Mouse (Mus musculus): ENCODE data around the gene Vars. TPM values are rescaled to one million over a fixed set of nuclear protein-coding genes. Genes with fewer than 3 reads are reported as not detected.

Vars gene
- polyA plus RNA-seq, 1 experiment: 49.8 TPM

Other genes starting within 250 kb of the Vars start
- gene Cyp21a1, start 196.4 kb upstream of the Vars start, polyA plus RNA-seq (2012; rRNA removed): not detected in 2 replicates
- 37.0 and 47.5 TPM in 2 replicates for gene Stk19, start 164.0 kb upstream of the Vars start, polyA plus RNA-seq (2012; rRNA removed)
- gene Dxo, start 164.0 kb upstream of the Vars start, polyA plus RNA-seq (2012; rRNA removed): 32.3 and 45.6 TPM in 2 replicates
- 50.3 and 58.0 TPM in 2 replicates for gene Skiv2l, start 150.8 kb upstream of the Vars start, polyA plus RNA-seq (2012; rRNA removed)
- gene Nelfe, start 150.6 kb upstream of the Vars start, polyA plus RNA-seq (2012; rRNA removed): 50.4 and 50.6 TPM in 2 replicates
- 35.7 and 41.6 TPM in 2 replicates for gene Cfb, start 138.5 kb upstream of the Vars start, polyA plus RNA-seq (2012; rRNA removed)
- 6.6 and 8.5 TPM in 2 replicates for gene Zbtb12, start 121.5 kb upstream of the Vars start, polyA plus RNA-seq (2012; rRNA removed)
- gene Gm20547, start 118.9 kb upstream of the Vars start, polyA plus RNA-seq (2012; rRNA removed): 0.04 TPM in 1 of 2 replicates, not detected in the other
- gene C2, start 102.7 kb upstream of the Vars start, polyA plus RNA-seq (2012; rRNA removed): 43.0 and 45.6 TPM in 2 replicates
- gene Ehmt2, start 102.5 kb upstream of the Vars start, polyA plus RNA-seq (2012; rRNA removed): 124 and 129 TPM in 2 replicates
- 4.5 and 5.1 TPM in 2 replicates for gene Slc44a4, start 86.5 kb upstream of the Vars start, polyA plus RNA-seq (2012; rRNA removed)
- 27.9 and 32.0 TPM in 2 replicates for gene Neu1, start 69.7 kb upstream of the Vars start, polyA plus RNA-seq (2012; rRNA removed)
- gene Hspa1b, start 41.7 kb upstream of the Vars start, polyA plus RNA-seq (2012; rRNA removed): 100 and 116 TPM in 2 replicates
- not detected in 2 replicates for gene Gm20481, start 31.1 kb upstream of the Vars start, polyA plus RNA-seq (2012; rRNA removed)
- gene Hspa1a, start 28.8 kb upstream of the Vars start, polyA plus RNA-seq (2012; rRNA removed): 52.7 and 54.4 TPM in 2 replicates
- 0.47 and 0.54 TPM in 2 replicates for gene Hspa1l, start 28.3 kb upstream of the Vars start, polyA plus RNA-seq (2012; rRNA removed)
- gene Lsm2, start 19.1 kb upstream of the Vars start, polyA plus RNA-seq (2012; rRNA removed): 47.8 and 58.4 TPM in 2 replicates
- 5.2 and 6.1 TPM in 2 replicates for gene Vwa7, start 15.6 kb downstream of the Vars start, polyA plus RNA-seq (2012; rRNA removed)
- 0.77 and 0.81 TPM in 2 replicates for gene Sapcd1, start 27.0 kb downstream of the Vars start, polyA plus RNA-seq (2012; rRNA removed)
- gene Msh5, start 45.8 kb downstream of the Vars start, polyA plus RNA-seq (2012; rRNA removed): 1.2 and 1.4 TPM in 2 replicates
- gene Clic1, start 49.0 kb downstream of the Vars start, polyA plus RNA-seq (2012; rRNA removed): 149 and 191 TPM in 2 replicates
- gene Ddah2, start 58.0 kb downstream of the Vars start, polyA plus RNA-seq (2012; rRNA removed): 60.5 and 68.6 TPM in 2 replicates
- 0.26 and 0.37 TPM in 2 replicates for gene Ly6g6c, start 64.4 kb downstream of the Vars start, polyA plus RNA-seq (2012; rRNA removed)
- gene Mpig6b, start 65.2 kb downstream of the Vars start, polyA plus RNA-seq (2012; rRNA removed): 0.44 and 0.48 TPM in 2 replicates
- gene Ly6g6e, start 75.9 kb downstream of the Vars start, polyA plus RNA-seq (2012; rRNA removed): 9.5 and 12.9 TPM in 2 replicates
- gene Ly6g6d, start 77.1 kb downstream of the Vars start, polyA plus RNA-seq (2012; rRNA removed): 5.4 and 5.8 TPM in 2 replicates
- 0.15 TPM in 1 of 2 replicates, not detected in the other for gene Ly6g6f, start 84.6 kb downstream of the Vars start, polyA plus RNA-seq (2012; rRNA removed)
- gene Abhd16a, start 88.3 kb downstream of the Vars start, polyA plus RNA-seq (2012; rRNA removed): 104 and 114 TPM in 2 replicates
- not detected in 2 replicates for gene Ly6g5c, start 107.3 kb downstream of the Vars start, polyA plus RNA-seq (2012; rRNA removed)
- 1.0 and 1.2 TPM in 2 replicates for gene Ly6g5b, start 114.4 kb downstream of the Vars start, polyA plus RNA-seq (2012; rRNA removed)
- 16.2 and 19.3 TPM in 2 replicates for gene Gpank1, start 120.5 kb downstream of the Vars start, polyA plus RNA-seq (2012; rRNA removed)
- gene Csnk2b, start 121.1 kb downstream of the Vars start, polyA plus RNA-seq (2012; rRNA removed): 116 and 122 TPM in 2 replicates
- gene D17H6S53E, start 125.4 kb downstream of the Vars start, polyA plus RNA-seq (2012; rRNA removed): 10.2 and 12.6 TPM in 2 replicates
- gene Apom, start 131.1 kb downstream of the Vars start, polyA plus RNA-seq (2012; rRNA removed): 0.22 and 0.29 TPM in 2 replicates
- gene Bag6, start 134.2 kb downstream of the Vars start, polyA plus RNA-seq (2012; rRNA removed): 130 and 136 TPM in 2 replicates
- gene Prrc2a, start 163.9 kb downstream of the Vars start, polyA plus RNA-seq (2012; rRNA removed): 170 and 213 TPM in 2 replicates
- gene Aif1, start 175.1 kb downstream of the Vars start, polyA plus RNA-seq (2012; rRNA removed): 11.2 and 13.3 TPM in 2 replicates
- gene Lst1, start 187.5 kb downstream of the Vars start, polyA plus RNA-seq (2012; rRNA removed): 20.4 and 23.0 TPM in 2 replicates
- gene Ltb, start 193.5 kb downstream of the Vars start, polyA plus RNA-seq (2012; rRNA removed): 2.6 and 3.5 TPM in 2 replicates
- gene Tnf, start 201.0 kb downstream of the Vars start, polyA plus RNA-seq (2012; rRNA removed): 0.55 and 0.83 TPM in 2 replicates
- gene Lta, start 204.4 kb downstream of the Vars start, polyA plus RNA-seq (2012; rRNA removed): 0.29 and 0.43 TPM in 2 replicates
- 0.18 TPM in 1 of 2 replicates, not detected in the other for gene Gm16181, start 219.8 kb downstream of the Vars start, polyA plus RNA-seq (2012; rRNA removed)
- 11.9 and 14.5 TPM in 2 replicates for gene Atp6v1g2, start 232.7 kb downstream of the Vars start, polyA plus RNA-seq (2012; rRNA removed)
- 14.0 and 15.4 TPM in 2 replicates for gene Nfkbil1, start 234.8 kb downstream of the Vars start, polyA plus RNA-seq (2012; rRNA removed)
- gene Ddx39b, start 240.8 kb downstream of the Vars start, polyA plus RNA-seq (2012; rRNA removed): 314 and 350 TPM in 2 replicates

Measured in urinary bladder, adult 2 months (tissue).